Mouse (Mus musculus): ENCODE measurements around the gene Rpl6.

The Rpl6 gene

DNA sequence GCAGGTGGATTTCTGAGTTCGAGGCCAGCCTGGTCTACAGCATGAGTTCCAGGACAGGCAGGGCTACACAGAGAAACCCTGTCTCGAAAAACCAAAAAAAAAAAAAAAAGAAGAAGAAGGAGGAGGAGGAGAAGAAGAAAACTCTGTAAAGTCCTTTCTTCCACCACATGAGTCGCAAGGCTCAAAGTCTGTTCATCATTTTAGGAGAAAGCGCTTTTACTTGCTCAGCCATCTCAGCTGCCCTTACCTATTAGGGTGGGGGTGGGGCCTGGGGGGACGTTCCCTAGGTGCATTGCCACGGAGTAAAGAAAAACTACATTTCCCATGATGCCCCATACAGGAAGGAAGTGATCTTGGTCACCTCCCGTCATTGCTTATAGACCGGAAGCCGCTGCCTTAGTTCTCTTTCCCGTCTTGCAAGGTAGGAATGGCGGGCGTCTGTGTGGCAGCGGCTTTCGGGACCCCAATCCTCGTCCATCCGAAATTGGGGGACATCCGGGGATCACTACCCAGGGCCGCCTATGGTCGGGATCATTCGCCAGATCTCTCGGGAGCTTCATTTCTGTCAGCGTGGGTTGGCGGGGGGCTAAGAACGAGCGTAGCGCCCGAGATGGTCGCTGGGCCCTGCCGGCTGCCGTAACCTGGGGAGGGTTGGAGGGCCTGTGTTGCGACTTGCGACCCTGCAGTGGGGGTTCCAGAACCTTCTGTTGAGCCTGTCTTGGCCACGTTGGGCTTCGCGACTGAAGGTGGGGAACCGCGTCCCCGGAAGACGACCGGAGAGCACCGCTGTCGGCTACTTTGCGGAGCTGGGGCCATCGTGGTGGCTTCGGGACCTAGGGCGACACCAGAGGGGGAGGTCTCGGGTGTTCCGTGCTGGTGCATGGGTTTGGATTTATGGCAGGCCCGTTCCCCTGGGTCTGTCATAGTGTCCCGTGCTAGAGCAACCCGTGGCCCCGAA is at the start of gene Rpl6:
TSS of gene Rpl6 (plus strand) at position 350 of the 958 bp plus-strand sequence.
- DNase-seq, result peak; percentile 79 to 88

DNA sequence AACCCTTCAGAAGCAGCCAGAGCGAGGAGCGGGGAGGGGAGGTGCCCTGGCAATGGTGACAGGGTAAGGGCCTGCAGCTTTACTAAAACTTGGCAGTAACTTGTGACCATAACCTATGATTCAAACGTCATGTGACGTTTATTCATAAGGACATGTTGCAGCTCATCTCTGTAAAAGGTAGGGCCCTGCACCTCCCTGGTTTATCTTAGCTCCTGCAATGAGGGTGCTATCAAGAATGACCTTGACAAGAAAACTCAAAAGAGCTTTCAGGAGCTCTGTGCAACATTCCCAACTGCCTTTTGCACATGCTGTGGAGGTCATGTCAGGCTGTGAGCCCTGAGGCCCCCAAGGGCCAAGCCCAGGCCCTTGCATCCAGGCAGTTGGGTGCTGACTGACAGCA is 48.2 kb upstream of the Rpl6 start:
- no peak for DNase-seq

DNA sequence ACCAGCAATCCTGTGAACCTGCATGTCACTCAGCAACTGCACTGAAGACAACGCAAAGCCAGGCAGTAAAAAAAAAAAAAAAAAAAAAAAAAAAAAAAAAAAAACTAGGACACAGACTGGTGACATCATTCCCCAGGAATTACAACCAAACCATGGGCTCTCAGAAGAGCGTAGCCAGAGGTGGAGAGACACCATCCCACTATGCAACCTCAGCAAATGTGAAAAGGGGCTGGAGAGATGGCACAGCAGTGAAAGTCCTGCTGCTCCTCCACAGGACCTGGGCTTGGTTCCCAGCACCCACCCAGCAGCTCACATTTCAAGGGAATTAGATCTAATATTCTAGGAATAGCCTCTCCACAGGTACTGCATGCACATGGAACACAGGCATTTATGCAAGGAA is 47.3 kb upstream of the Rpl6 start:
- no peak for DNase-seq

DNA sequence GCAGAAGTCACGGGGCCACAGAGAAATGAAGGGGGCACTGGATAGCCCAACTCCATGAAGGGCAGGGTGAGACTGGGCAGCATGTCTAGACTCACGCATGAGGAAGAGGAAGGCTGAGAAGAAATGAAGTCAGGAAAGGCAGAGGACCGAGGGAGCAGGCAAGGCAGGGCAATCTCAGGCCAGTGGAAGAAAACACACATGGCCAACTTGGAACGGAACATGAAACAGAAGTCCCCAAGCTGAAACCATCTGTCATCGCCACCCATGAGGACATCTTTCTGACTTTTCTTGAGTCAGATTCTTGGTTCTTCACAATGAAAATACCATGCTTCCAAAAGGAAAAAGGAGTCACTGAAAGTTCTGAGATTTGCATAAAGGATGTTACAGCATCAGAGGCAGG is 46.8 kb upstream of the Rpl6 start:
- DNase-seq, result no peak

DNA sequence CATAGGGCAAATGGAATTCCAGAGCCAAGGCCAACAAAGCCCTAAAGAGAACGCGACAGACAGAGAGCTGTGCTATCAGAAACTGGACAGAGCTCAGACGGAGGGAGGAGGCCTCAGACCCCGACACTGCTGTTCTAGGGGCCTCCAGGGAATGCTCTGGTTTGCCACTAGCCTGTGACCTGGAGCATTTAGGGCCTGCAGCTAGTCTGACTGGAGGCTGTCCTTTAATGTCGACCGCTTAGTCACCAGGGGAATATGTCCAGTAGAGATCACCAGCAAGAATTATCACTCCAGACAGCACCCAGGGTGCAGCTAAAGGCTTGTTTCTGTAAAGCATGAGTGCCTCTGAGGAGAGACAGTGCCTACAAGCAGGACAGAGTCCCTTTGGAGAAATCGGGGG is 45.3 kb upstream of the Rpl6 start:
- no peak for DNase-seq

DNA sequence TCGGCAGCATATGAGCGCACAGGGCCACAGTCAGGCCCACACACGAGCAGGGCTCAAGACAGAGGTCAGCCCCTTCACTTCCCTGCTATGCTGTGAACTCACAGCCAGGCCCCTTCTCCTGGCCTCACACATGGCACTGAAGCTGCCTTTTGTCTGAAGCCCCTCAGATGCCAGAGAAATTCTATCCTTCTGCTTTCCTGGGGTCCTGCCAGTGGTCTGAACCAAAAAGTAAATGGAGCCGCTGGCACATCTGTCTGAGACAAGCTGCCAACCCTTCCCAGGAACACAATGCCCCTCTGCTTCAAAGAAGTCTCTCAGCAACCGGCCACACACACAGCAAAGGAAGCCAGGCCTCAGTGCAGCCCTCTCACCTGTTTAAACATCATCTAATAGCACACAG is 42.0 kb upstream of the Rpl6 start:
- no peak for DNase-seq

DNA sequence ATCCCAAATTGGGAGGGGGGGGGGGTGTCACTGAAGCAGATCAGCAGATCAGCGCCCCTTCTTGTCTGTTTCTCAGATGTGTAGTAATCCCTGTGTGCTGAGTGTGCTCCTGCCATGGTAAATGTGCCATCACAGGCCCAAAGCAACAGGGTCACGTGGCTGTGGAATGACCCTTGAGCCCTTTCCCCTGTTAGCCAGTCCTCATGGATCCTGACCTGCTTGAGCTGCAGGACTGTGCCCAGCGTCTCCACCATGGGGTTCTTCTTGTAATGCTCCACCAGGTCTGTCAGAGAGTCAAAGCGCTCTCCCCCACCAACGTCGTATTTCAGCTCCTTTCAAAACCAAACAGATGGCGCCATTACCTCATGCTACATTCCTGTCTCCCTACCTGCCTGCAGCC is 41.4 kb upstream of the Rpl6 start:
- DNase-seq, result peak; percentile 75 to 81

DNA sequence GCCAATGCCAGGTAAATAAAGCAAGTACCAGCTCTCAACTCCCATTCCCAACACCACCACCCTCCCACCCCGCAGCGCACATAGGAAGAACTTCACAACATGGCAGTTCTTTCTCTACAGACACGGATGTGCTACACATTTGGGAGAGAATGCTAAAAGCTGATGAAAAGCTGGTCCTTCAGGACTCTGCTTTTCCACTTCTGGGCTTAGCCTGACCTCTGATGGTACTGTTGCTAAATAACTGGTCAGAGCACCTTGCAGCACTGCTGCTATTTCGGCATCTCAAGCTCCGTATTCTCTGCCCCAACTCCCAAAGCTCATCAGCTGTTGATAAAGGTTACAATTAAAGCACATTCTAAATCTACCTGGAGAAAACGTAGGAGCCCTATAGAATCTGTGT is 37.4 kb upstream of the Rpl6 start:
- no peak for DNase-seq

DNA sequence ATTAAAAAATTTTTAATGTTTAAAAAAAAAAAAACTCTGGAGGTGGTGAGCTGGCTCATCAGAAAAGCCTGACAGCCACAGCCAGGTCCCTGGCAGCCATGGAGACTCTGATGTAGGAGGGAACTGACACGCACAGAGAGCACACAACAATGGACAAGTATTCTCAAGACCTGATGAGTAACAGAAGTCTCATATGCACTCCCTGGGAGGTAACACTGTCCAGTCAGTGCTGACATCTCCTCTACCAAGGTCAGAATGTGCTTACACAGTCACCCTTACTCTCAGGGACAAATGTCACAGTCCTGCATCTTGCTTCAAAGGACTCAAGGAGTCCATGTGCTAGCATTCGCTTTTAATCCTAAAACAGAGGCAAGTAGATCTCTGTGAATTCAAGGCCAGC is 34.7 kb upstream of the Rpl6 start:
- DNase-seq, result no peak

DNA sequence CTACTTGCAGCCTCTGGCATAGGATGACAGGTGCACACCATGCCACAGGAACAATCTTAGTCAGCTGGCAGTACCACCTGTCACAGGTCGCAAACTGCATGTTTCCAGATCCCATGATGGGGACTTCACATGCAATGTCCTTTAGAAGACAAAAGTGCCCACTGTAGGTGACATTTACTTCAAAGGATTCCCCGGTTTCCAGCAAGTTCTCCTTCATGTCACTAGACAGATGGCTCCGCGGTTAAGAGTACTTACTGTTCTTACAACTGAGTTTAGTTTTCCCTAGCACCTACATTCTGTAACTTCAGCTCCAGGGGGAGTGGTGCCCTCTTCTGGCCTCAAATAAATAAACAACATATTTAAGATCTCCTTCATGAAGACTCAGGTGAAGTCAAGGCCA is 31.4 kb upstream of the Rpl6 start:
- DNase-seq, result peak in 1 of 2 experiments; percentile 24

DNA sequence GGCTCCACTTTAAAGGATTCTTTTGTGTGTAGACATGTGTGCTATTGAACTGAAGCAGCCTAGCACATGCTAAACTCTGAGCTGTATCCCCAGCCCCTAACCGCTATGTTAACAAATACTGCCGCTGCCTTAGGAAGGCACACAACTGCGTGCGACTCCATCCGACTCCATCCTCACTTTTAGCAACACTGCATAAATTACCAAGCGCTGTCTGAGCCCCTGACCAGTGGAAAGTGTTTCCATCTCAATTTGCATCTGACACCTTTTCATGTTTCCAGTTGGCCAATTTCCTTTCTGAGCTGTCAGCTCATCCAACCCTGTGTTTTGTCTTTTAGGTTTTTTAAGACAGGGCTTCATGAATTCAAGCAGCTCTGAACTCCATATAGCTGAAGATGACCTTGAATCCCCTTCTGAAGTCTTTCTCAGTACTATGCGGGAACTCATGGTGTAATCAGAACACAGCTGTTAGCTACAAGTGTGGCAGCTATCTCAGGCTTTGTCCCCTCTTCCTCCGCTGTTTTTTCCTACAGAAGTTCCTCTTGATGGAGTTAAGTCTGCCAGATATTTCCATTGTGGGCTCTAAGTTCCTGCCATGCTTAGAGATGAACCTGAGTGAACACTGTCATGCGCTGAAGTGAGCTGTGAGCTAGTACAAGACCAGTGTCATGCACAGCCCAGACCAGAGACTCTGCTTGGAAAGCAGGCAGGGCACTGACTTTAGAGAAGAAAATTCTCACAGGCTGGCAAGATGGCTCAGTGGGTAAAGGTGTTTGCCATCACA is 25.0 kb upstream of the Rpl6 start:
- DNase-seq, result no peak

DNA sequence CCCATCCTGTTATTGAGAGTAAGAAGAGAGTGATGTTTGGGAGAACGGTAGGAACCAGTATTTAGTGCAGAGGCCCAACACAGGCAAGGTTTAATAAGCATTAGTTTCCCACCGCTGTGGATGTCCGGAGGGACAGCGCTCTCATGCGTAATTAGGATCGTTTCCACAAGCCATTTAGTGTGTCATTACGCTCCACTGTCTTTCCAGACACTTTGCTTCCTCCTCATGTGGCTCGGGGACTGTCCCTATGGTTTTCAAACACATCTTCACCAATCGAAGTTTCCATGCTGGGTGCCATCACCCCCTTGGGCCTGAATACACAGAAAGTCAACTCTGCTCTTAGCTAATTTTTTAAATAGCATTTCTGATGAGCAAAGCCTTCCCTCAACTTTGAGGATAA is 21.0 kb upstream of the Rpl6 start:
- DNase-seq, result no peak

DNA sequence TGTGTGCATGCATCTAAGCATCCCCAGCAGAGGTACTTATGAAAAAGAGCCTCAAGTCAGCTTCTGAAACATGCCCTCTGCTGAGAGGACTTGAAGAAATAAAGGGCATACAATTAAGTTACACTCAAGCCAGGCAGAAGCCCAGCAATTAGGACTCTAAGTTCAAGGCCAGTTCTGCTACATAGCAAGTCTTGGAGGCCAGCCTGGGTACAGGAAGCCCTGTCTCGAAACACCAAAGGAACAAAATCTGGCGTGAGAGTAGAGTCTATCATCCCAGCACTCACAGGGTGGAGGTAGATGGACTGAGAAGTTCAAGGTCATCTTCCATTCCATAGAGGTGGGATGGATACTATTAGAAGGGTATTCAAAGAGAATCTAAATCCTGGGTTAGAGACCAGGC is 19.9 kb upstream of the Rpl6 start:
- no peak for DNase-seq

DNA sequence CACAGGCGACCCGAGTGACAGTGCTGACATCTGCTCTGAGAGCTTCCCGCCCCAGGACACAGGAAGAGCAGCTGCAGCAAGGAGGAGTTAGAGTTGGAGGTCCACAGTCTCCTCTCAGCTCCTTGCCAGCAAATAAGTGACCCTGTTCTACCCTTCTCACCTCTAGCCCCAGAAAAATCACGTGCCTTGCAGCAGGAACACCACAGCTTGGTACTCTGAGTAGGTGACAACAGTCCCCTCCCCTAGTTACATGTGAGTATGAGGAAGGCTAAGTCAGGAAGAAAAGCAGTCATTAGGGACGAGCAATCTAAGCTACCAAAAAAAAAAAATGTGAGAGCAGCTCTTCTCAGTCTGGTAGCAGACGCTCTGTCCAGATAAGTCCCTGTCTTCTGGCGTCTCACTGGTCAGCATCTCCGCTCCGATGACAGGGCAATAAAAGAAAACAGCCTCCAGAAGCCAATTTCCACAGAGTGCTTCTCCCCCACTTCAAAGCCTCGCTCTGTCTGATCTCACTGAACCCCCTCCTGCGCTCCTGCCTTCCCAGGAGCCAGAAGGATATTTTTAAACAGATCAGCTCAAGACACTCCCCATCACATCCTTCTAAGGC is 19.2 kb upstream of the Rpl6 start:
- no peak for DNase-seq

DNA sequence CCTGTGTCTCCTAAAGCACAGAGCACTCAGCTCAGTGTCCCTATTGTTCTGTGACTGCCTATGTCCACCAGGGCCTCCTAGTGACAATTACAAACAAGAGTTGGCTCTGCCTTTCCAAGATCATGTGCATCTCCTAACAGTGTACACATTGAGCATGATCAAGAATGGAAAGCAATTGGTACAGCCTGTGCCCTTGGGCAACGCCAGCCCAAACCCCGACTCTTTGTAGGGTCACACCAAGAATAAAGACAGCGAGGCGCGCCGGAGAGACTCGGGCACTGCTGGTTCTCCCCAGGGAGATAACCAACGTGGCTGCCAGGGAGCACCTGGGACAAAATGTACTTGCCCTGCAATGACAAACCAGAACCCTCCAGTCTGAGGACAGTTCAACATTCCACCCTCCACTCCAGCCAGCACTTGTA is 16.7 kb upstream of the Rpl6 start:
- no peak for DNase-seq

DNA sequence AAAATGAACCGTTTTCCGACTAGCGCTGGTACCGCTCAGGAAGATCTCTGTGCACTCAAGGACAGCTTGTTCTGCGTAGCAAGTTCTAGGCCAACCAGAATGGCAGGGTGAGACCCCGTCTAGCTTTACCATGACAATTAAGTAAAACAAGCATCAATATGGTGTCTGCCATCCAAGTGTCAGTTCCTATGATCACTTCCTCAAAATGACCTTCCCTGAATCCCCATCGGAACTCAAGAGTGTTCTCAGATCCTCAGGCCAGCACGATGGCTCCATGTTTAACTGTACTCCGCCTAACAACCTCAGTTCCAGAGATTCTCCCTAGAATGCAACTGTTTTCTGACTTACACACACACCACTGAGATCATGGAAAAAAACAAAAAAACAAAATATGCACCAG is 16.0 kb upstream of the Rpl6 start:
- DNase-seq, result no peak

DNA sequence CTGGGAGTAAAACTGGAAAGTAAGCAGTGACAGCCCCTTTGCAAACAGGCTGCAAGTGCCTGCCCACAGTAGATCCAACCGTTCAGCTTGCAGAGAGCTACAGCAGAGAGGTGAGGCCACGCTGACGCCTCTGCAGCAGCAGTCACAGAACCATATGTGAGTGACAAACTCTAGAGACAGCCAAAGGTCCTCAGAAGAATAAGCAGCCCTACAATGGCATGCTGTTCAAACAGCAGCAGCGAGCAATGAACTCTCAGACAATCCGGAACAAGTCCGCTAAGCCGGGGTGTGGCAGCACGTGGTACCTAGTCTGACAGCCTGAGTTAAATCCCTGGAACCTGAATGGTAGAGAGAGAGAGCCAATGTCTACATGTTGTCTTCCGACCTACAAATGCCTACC is 15.1 kb upstream of the Rpl6 start:
- no peak for DNase-seq

DNA sequence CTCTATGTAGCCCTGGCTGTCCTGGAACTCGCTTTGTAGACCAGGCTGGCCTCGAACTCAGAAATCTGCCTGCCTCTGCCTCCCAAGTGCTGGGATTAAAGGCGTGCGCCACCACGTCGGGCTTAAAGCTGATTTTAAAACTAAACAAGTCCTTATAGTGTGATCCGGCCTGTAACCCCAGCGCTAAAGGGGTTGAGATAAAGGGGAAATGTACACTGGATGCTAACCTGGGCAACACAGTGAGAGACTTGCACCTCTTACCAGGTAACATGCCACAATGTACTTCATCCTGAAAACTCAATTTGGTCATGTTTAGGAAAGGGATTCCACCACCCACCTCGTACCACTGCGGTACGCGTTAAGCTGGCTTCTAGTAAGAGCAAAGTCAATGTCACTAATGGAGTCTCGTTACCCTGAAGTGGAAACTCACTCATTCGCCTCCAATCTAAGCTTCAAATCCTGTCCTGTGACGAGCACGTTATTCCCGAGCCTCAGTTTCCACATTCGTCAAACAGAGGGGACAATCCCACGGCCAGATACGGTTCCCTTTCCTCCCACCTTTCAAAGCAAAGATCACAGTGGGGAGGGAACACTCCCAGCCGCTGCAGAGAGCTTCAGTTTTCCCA is 14.0 kb upstream of the Rpl6 start:
- DNase-seq, result no peak

DNA sequence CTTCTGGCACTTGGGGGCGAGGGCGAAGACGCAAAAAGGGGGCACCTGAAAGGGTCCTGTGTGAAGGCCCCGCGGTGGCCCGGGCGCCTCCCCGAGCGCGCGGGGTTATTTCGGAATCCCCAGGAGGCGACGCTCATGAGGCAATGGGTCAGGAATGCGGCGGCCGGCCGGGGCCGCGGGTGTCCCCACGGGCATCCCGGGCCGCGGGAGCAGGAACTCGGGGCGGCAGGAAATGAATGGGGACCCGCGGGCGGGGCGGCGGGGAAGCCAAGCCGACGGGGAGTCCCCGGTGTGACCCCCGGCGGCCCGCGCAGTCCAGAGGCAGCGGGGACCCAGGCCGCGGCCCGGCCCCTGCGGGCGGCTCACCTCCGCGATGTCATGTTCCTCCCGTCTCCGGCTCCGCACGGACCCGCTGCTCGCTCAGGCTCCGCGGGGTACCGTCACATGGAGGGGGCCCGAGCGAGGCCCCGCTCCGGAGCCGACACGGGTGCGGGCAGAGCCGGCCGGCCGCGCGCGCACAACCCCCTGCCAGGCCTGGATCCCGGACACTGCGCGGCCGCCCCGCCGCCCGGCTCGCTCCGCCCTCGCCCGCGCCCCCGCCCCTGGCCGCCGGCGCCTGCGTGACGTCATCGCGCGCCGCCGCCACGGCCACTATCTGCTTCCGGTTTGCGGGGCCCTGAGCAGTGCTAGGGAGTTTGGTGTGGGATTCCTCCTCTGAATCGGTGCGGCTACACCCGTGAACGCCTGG is 13.3 kb upstream of the Rpl6 start, which contains the start of gene Ptpn11:
TSS of gene Ptpn11 (minus strand) at position 562 of the 748 bp plus-strand sequence.
- peak; percentile 58 to 77 for DNase-seq

DNA sequence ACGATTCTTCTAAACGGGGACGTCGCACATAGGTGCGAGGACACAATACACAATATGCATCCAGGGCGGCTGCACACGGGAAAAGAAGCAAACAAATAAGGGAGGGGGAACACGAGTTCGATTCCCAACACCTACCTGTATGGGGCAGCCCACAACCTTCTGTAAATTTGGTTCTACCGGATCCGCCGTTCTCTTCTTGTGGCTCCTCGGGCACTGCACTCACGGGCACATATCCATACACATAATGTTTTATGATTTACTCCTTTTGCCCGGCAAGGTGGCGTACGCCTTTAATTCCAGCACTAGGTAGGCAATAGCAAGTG is 12.7 kb upstream of the Rpl6 start:
- no peak for DNase-seq

DNA sequence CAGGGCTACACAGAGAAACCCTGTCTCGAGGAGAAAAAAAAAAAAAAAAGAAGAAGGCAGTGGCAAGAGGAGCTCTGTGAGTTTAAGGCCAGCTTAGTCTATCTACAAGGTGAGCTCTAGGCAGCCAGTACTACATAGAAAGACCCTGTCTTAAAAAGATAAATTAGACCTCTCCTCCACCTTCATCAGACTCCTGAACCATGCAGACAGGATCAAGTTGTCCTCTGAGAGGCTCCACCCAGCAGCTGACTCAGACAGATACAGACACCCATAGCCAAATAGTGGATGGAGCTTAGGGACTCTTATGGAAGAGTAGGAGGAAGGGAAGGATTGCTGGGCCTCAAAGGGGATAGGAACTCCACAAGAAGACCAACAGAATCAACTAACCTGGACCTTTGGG is 10.1 kb upstream of the Rpl6 start:
- no peak for DNase-seq

DNA sequence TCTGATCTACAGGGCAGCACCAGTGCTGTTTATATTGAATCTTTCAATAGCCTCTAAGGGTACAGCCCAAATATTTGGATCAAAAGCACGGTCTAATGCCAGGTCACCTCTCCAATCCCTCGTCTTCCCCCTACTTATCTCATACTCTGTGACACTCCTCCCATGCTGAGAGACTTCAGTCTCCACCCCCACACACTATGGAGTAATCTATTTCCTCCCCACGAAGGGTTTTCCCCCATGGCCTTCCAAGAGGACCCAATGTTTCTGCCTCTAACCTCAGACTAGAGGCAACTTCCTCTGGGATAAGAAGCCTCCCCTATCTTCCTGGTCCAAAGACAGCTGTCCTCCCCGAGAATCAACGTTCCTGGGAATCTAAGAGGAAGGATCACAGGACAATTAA is 7.5 kb upstream of the Rpl6 start:
- DNase-seq, result no peak

DNA sequence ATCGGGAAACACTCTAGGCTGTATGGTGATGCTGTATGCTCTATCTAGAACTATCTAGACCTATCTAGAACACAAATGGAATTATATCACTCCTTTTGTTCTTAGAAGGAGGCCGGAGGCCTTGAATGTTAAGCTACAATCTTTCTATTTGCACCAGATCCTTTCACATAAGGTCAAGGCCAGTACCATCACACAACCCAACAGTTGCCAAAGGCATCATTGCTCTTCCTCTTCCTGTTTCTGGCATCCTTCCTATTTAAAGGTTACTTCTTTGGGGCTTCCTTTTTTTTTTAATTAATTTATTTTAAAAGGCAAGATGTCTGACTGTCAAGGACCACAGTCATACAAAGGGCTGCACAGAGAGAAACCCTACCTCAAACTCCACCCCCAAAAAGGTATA is 6.9 kb upstream of the Rpl6 start:
- DNase-seq, result no peak

All from kidney, adult 8-10 months (tissue).